Mouse (Mus musculus) E14TG2a.4 (cell line): ENCODE results near the gene Hoxd8.
A peak's percentile ranks its signal among the peaks of the same experiment; 100 is the strongest.

Experiments used
- H3K27me3 ChIP-seq: 2 replicates; pipeline ENCODE4 v1.6.1; 2014; ENCODE audit warnings: low read length, control low read depth; ENCODE audit not compliant: insufficient read depth
- H3K36me3 ChIP-seq: 2 replicates; pipeline ENCODE4 v1.6.1; 2014; ENCODE audit warnings: low read length, control low read depth; ENCODE audit not compliant: insufficient read depth
- H3K4me1 ChIP-seq: replicated peaks from 2 replicates; pipeline ENCODE4 v1.6.1; 2014; ENCODE audit warnings: low read depth, low read length, control low read depth
- H3K4me3 ChIP-seq: replicated peaks from 2 replicates; pipeline ENCODE4 v1.5.1; 2014; ENCODE audit warnings: mild to moderate bottlenecking, low read length
- H3K9me3 ChIP-seq: 2 replicates; pipeline ENCODE4 v1.6.1; 2014; ENCODE audit warnings: low read length, control low read depth
- CTCF ChIP-seq: conservative IDR thresholded peaks from 2 replicates; pipeline ENCODE4 v1.5.1; 2014; ENCODE audit warnings: low read length
- NANOG ChIP-seq: IDR thresholded peaks from 2 replicates; pipeline ENCODE4 v1.6.1; 2014; ENCODE audit warnings: borderline replicate concordance, low read length, mixed read lengths
- POU5F1 ChIP-seq: IDR thresholded peaks from 2 replicates; pipeline ENCODE4 v1.6.1; 2014; ENCODE audit warnings: low read length, borderline replicate concordance

The Hoxd8 gene

GRCm38 (mm10) chr2:74741252-74741978 lies 37.0 kb downstream of the Hoxd8 start:
- Histone ChIP-seq H3K4me3 (no peak overlapping the region), H3K9me3 (peaks cover 13% of the 10 kb centered on the region; the same call in 1 of the 2 replicates), H3K27me3 (peaks cover 96% of the 10 kb centered on the region), H3K36me3 (no peaks in the 10 kb centered on the region), H3K4me1 (peaks cover 32% of the 10 kb centered on the region)
- TF ChIP-seq POU5F1 (no peak), CTCF (no peak)

GRCm38 (mm10) chr2:74741979-74742277 lies 37.5 kb downstream of the Hoxd8 start:
- no peak for TF ChIP-seq NANOG
- no peak for TF ChIP-seq POU5F1
- no peak for TF ChIP-seq CTCF
- H3K9me3 ChIP-seq, result peaks cover 13% of the 10 kb centered on the region; the same call in 1 of the 2 replicates
- peaks cover 96% of the 10 kb centered on the region for H3K27me3 ChIP-seq
- H3K4me3 ChIP-seq, result no peak overlapping the region
- no peaks in the 10 kb centered on the region for H3K36me3 ChIP-seq
- peaks cover 32% of the 10 kb centered on the region for H3K4me1 ChIP-seq

- peaks cover 35% of the 10 kb centered on the region for H3K4me1 ChIP-seq
- 0 out of 2 replicates have a peak, but pooled peaks cover 10% of the 10 kb centered on the region for H3K9me3 ChIP-seq
- H3K4me3 ChIP-seq, result peak overlapping the region; percentile 57
- no peak for TF ChIP-seq NANOG
- TF ChIP-seq CTCF, result no peak
- no peak for TF ChIP-seq POU5F1
- H3K27me3 ChIP-seq, result peaks cover 96% of the 10 kb centered on the region
- H3K36me3 ChIP-seq, result no peaks in the 10 kb centered on the region
Measured at GRCm38 (mm10) chr2:74745540-74746297, 41.3 kb downstream of the Hoxd8 start.

- Histone ChIP-seq H3K36me3 (no peaks in the 10 kb centered on the region), H3K4me1 (peaks cover 33% of the 10 kb centered on the region), H3K27me3 (peaks cover 97% of the 10 kb centered on the region), H3K9me3 (0 out of 2 replicates have a peak, but pooled peaks cover 10% of the 10 kb centered on the region), H3K4me3 (peak overlapping the region; percentile 57)
- no peak for TF ChIP-seq CTCF
- TF ChIP-seq POU5F1, result no peak
- TF ChIP-seq NANOG, result no peak
Measured at GRCm38 (mm10) chr2:74746298-74746921, 42.0 kb downstream of the Hoxd8 start.

- Histone ChIP-seq H3K9me3 (0 out of 2 replicates have a peak, but pooled peaks cover 10% of the 10 kb centered on the region), H3K27me3 (peaks cover 97% of the 10 kb centered on the region), H3K4me1 (peaks cover 33% of the 10 kb centered on the region)
Measured at GRCm38 (mm10) chr2:74747006-74747405, 42.6 kb downstream of the Hoxd8 start.

GRCm38 (mm10) chr2:74747661-74748141 lies 43.3 kb downstream of the Hoxd8 start:
- no peaks in the 10 kb centered on the region for H3K36me3 ChIP-seq
- H3K4me1 ChIP-seq, result peaks cover 38% of the 10 kb centered on the region
- H3K9me3 ChIP-seq, result 0 out of 2 replicates have a peak, but pooled peaks cover 10% of the 10 kb centered on the region
- peaks cover 97% of the 10 kb centered on the region for H3K27me3 ChIP-seq
- no peak overlapping the region for H3K4me3 ChIP-seq
- TF ChIP-seq NANOG (no peak), CTCF (no peak)

More at GRCm38 (mm10) chr2:74747006-74747405, 42.6 kb downstream of the Hoxd8 start:
- Histone ChIP-seq H3K36me3 (no peaks in the 10 kb centered on the region), H3K4me3 (peak overlapping the region; percentile 57)
- no peak for TF ChIP-seq POU5F1
- TF ChIP-seq CTCF, result no peak
- TF ChIP-seq NANOG, result no peak

GRCm38 (mm10) chr2:74748436-74748995 lies 44.1 kb downstream of the Hoxd8 start:
- Histone ChIP-seq H3K9me3 (0 out of 2 replicates have a peak, but pooled peaks cover 10% of the 10 kb centered on the region), H3K27me3 (peaks cover 99% of the 10 kb centered on the region), H3K36me3 (no peaks in the 10 kb centered on the region), H3K4me3 (no peak overlapping the region), H3K4me1 (peaks cover 44% of the 10 kb centered on the region)
- TF ChIP-seq NANOG (no peak), CTCF (no peak), POU5F1 (no peak)
